Mouse (Mus musculus) ES-E14 (cell line): ENCODE measurements around the gene Zfp784.

ENCODE experiments used
- CHD2 ChIP-seq: IDR thresholded peaks from 2 replicates; pipeline ENCODE4 v1.6.1; 2014; ENCODE audit warnings: mild to moderate bottlenecking, low read depth, low read length, inconsistent platforms
- MAFK ChIP-seq: IDR thresholded peaks from 2 replicates; pipeline ENCODE4 v1.6.1; 2014; ENCODE audit warnings: mild to moderate bottlenecking, low read depth, low read length, inconsistent platforms; ENCODE audit not compliant: insufficient read depth

DNA sequence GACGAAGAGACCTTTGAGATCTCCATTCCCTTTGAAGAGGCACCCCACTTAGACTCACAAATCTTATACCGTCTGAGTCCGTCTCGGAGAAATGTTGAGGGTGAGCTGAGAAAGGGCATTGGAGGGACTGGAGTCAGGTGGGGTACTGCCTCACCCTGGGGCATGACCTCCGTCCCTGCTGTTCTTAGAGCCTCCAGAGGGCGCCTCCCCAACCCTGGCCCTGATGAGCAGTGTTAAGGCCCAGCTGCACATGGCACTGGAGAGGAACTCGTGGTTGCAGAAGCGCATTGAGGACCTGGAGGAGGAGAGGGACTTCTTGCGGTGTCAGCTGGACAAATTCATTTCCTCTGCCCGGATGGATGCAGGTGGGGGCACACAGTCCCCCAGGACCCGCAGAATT, 19.6 kb upstream of the Zfp784 start:
- no peak for TF ChIP-seq CHD2
- no peak for TF ChIP-seq MAFK
